Mouse (Mus musculus) right cerebral cortex, adult 18-20 months (tissue): ENCODE data around the gene AC140267.1.

Experiments
- DNase-seq: peaks from one replicate; pipeline ENCODE4 v3.0.0; 2022; ENCODE audit warnings: mixed read lengths

Gene AC140267.1

DNA sequence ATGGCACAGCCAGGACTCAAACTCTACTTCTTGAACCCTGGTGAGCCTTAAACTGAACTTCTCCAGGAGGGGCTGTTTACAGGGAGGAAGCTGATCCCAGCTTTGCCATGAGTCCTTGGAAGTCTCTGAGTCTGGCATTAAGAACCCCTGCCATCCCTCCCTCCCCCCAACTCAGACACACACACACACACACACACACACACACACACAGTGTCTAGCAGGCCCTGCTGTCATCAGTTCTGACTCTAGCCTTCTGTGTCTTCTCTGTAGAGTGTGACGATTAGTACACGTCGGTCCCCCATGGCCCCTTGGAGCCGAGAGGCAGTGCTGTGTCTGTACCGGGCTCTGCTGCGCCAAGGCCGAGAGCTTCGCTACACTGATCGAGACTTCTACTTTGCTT is at the start of gene AC140267.1:
AC140267.1 (plus strand) TSS at position 301 of the 400 bp plus-strand sequence.
- DNase-seq: no peak

DNA sequence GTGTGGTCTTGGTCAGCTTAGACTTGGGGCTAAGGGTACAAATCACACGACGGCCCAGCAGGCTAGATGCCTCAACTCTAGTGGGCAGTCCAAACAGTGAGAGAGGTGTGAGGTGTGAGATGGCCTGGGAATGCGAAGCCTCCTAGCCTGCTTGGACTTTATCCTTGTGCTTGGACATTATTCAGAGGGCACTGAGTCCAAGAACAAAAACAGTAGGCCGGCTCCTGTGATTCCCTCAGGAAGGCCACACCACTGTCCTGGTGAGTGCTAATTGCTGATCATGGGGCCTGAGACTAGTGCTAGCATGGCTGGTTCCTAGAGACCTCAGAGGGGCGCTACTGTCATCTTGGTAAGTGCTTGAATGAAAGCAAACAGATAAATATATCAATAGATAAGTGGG is 46.7 kb upstream of the AC140267.1 start:
- no peak for DNase-seq

GRCm38 (mm10) chr15:80190075-80190474 is 45.6 kb upstream of the AC140267.1 start:
- no peak for DNase-seq

DNA sequence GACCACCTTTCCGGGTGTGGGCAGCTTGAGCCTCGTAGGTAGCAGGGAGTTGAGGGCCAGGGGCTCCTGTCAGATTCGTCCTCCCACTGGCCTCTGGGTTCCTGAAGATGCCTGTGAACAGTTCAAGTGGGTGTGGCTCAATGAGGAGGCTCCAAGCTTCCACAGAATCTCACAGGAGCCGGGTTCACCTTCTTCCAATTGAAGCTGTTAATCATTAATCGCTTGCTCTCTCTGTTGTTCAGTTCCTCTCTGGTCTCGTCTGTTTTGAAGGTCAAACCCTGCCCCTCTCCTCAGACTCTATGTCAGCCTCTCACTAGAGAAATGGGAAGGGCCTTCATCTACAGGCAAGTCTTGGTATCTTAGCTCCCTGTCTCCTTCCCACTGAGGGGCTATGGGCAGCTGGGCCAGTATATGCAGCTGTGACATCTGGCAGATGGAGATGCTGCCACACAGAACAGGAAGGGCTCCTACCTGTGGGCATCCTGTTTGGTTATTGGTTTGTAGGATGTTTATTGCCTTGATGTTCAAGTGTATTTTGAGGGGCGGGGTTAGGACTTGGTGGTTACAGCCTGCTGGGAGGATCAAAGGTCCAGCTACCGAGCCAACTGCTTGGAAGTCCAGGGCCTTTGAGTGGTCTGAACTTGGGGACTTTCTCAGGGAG is 43.9 kb upstream of the AC140267.1 start:
- no peak for DNase-seq

DNA sequence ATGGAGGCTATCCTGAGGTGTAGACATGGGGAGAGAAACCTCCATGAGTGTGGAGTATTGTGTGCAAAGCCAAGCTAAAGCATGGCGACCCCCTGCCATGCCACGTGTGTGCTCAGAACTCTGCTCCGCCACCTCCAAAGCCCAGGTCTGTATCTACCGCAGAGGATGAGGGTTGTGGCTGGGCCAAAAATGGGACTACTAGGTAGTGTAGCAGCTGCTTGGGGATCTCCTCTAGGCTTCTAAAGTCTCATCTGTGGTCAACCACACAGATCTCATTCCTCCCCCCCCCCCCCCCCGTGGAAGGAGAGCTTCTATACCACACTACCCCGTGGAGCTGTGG is 43.4 kb upstream of the AC140267.1 start:
- DNase-seq: no peak

- no peak for DNase-seq
Observed at GRCm38 (mm10) chr15:80192847-80193246, 42.8 kb upstream of the AC140267.1 start.

- no peak for DNase-seq
Observed at GRCm38 (mm10) chr15:80199556-80199955, 36.1 kb upstream of the AC140267.1 start.

DNA sequence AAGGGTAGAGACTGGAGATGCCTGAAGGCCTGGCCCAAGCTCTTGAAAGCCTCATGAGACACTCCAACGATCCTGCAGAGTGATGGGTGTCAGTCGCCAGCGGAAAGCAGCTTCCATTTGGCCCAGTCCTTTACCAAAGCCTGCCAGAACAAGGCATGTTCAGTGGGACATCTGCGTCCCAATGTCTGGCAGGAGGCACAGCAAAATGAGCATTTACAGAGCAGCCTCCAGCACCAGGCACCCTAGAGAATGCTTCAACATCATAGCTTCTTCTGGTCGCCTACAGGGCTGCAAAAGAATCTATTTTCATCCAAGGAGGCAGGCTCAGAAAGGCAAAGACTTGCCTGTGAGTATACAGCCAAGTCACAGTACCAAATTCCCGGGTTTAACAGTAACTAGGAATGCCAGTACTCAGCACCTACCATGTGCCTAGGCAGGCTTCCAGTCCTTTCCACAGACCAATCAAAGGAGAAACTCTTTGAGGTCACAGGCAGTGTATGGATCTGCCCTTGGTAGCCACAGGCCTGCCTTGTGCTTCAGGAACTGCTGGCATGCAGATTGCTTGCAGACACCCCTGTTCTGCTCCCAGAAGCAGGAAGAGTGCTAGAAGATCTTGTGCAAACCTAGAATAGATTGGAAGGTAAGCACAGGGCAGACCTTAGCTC is 33.4 kb upstream of the AC140267.1 start:
- peak; percentile 71 for DNase-seq

GRCm38 (mm10) chr15:80203406-80203805 is 32.2 kb upstream of the AC140267.1 start:
- no peak for DNase-seq

DNA sequence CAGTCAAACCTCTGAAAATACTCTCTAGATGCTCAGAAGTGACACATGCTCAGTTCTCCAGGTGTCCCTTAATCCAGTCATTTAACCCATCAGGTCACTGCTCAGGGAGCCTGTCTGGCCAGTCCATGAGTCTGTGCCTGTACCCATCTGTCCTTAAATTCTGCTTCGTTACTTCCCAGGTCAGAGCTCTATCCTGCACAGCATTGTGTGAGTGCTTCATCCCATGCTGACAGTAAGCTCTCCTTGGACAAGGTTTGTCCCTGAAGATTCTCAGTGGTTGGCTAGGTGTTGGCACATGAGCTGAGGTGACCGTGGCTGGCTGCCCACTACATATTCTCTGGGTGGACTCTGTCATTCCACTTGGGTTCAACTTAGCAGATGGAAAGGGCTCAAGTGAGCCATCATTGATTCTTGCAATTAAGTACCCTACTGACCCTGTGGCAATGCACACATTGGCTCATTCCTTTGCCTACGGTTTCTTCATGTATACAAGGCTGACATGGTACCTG is 29.5 kb upstream of the AC140267.1 start:
- DNase-seq: no peak

DNA sequence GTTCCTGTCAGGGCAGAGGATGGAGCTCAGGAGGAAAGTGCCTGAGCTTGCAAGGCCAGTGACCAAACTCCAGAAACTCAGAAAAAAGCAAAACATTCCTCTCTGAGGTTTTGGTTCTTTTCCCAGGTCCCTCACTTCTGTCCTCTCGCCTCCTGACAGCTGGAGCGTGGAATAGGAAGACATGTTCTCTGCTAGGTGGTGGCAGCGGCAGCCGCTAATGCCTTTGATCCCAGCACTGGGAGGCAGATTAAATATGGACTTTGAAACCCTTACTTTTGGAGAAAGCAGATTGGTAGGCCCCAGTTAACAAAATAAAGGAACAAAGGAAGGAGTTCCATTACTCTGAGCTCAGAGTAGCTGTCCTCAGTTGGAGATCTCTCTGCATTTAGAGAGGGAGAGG is 27.2 kb upstream of the AC140267.1 start:
- no peak for DNase-seq

DNA sequence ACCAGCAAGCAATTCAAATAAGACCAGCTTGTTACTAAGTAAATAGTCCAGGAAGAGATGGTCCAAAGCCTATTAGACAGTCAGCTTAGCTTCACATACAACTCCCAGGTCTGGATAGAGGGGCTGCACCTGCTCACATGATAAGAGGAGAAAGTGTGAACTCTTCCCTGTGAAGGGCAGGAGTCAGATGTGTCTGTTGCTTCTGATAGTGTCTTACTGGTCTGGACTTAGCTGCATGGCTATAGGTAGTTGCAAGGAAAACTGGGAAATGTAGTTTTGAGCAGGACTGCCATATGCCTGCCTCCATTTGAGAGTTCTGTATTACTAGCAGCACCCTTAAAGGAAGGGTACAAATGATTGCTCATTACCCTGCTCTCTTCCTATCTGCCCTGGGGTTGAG is 21.9 kb upstream of the AC140267.1 start:
- DNase-seq: no peak

GRCm38 (mm10) chr15:80215716-80216479 is 19.7 kb upstream of the AC140267.1 start:
- no peak for DNase-seq

GRCm38 (mm10) chr15:80216480-80216820 is 19.2 kb upstream of the AC140267.1 start:
- DNase-seq: no peak

DNA sequence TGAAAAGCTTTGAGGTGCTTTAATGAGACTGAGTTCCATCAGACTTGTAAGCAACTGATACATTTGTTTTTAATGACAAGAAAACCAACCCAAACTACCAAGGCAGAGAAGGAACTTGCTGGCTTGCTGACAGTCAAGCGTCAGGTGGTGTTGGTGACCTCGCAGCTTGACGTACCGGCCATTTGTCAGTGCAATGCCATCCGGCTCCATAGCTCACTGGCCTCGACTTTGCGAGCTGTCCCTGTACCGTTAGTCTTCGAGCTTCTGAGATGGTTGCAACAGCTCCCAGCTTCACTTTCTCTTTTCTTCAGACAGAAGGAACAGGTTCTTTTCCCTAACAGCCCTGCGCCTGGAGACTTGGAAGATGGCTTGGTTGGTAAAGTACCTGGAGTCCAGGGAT is 18.2 kb upstream of the AC140267.1 start:
- DNase-seq: no peak

- DNase-seq: no peak
Observed at GRCm38 (mm10) chr15:80219211-80219610, 16.4 kb upstream of the AC140267.1 start.

- DNase-seq: no peak
Observed at GRCm38 (mm10) chr15:80219705-80220657, 15.7 kb upstream of the AC140267.1 start.

- DNase-seq: no peak
Observed at GRCm38 (mm10) chr15:80221031-80221430, 14.6 kb upstream of the AC140267.1 start.

DNA sequence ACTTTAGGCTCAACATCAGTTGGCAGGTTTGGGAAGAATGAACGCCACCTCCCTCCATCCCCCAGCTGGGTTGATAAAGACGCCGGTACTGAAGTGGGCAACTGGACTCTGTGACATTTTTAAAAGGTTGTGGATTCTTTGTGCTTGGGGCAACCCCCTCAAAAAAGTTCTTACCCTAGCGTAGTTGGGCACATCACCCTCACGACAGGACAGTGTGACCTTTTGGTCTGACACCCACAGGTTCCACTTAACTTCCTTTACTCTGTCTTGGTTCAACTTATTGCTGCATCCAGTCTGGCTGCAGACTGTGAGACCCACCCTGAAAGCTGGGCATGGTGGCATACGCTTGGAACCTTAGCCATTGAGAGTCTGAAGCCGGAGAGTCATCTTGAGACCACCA is 11.9 kb upstream of the AC140267.1 start:
- no peak for DNase-seq

DNA sequence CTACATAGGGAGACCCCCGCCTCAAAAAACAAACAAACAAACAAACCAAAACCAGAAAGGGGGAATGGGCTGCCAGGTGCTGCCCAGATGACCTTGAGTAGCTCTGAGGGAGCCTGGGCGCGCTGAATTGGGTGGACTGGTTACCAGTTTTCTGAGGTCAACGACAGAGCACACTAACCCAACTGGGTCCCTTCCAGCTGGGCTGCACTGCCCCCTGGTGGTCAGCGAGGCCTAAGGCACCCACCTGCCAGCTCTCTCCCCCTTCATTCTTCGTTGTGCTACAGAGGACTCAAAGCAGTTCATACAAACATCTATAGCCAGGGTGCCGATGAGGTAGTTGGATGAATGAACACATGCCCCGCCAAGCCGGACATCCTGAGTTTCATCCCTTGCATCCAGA is 10.4 kb upstream of the AC140267.1 start:
- DNase-seq: peak; percentile 38

GRCm38 (mm10) chr15:80225796-80226195 is 9.8 kb upstream of the AC140267.1 start:
- no peak for DNase-seq

DNA sequence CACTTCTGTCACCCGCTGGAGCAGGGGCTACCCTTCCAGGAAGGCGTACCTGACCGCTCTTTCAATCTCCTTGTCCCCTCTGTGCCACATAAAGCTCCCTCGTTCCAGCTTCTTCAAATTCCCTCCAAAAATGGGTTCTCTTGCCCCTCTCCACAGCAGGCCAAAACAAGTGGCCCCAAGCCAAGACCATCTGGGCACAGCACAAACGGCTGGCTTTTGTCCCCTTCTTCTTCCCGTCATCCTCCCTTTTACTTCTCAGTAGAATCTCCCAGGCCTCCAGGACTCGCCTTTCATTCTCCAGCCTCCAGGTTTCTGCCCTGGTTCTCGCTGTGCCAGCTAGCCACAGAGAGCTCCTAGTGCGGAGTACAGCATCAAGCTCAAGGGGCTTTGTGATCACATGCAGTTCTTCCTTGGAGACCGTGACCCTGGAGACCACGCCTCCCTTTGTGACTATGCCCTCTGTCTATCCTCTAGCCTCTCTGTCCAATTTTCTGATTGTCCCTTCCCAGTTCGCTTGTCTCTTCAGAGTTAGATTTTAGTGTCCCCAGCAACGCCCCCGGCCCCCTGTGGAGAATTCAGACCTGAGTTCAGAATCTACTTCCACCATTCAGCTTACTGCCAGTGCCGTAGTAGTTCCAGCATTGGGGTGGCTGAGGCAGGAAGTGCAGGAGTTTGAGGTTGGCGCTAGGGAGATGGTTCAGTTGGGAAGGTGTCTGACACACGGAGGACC is 7.4 kb upstream of the AC140267.1 start:
- no peak for DNase-seq
